Mouse (Mus musculus): ENCODE measurements at regions not wholly inside any gene's neighbourhood (a gene's known extent, or its start where the extent isn't known, plus 50 kb on each side); places are given as distances from the start of the nearest gene placed in this dataset.

DNA sequence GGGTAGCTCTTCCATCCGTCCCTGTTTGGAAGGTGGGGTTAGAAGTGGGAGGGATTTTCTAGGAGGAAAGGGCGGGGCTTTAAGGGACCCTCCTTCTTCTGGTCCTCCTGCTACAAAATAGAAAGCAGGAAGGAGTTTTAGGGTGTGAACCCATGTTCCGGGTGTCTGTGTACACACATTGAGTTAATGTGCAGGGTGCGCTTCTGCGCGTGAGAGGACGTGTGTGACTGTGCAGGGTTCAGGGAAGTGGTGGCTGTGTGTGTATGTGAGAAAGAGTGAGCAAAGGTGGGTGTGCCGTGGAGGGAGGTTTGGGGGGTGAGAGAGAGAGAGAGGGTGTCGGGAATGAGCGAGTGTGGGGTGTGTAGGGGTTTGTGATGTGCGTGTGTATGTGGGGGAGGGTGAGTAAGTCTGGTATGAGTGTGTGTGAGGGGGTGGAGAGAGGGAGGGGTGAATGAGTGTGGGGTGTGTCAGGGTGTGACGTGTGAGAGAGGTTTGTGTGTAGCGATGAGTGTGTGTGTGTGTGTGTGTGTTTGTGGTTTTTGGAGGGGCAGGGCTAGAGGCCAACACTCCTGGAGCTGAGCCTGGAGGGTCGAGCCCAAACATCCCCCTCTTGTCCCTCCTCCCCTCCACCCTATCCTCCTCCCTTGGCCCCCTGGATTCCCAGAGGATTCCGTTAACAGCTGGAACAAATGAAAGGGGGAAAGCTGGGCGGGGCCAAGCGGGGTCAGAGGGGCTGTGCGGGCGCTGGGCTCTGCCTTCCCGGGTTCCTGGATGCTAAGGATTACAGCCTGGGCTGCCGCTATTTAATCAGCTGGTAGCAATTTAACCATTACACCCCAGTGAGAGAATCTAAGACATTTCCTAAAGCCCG is 95.3 kb upstream of the Med13l start:
- Histone ChIP-seq H3K9ac (ENCODE audit: control insufficient read depth, low read depth, low read length, poor library complexity, severe bottlenecking) (peak overlapping the region; percentile 55), H3K27me3 (ENCODE audit: control insufficient read depth in 1 of 2, insufficient read depth in 2 of 2, low read length in 2 of 2) (no peaks in the 10 kb centered on the region), H3K4me1 (ENCODE audit: control insufficient read depth in 1 of 2, insufficient read depth in 2 of 2, low read length in 2 of 2) (peaks cover 0 to 28% of the 10 kb centered on the region in 2 experiments; a peak in 2 of 4 replicates), H3K4me3 (ENCODE audit: control insufficient read depth in 1 of 2, insufficient read depth in 1 of 2, low read depth in 2 of 2, low read length in 2 of 2) (peak overlapping the region; percentile 57 to 82), H3K9me3 (replicated peaks; ENCODE audit: insufficient read depth, low read length) (no peaks in the 10 kb centered on the region), H3K27ac (ENCODE audit: control insufficient read depth, low read depth, low read length) (peak overlapping the region; percentile 45), H3K36me3 (ENCODE audit: control insufficient read depth in 1 of 2, insufficient read depth in 2 of 2, low read length in 2 of 2) (peaks cover 0 to 11% of the 10 kb centered on the region in 2 experiments; a peak in 2 of 4 replicates), H3K79me2 (ENCODE audit: control insufficient read depth, insufficient read depth, low read length, poor library complexity) (no peaks in the 10 kb centered on the region; the same call in 1 of the 2 replicates)
- DNase-seq (ENCODE audit: low read depth, low spot score) = peak; percentile 67
- TF ChIP-seq ZKSCAN1 (IDR thresholded peaks at IDR 0.05; ENCODE audit: low read depth, low read length) (no peak), EP300 (IDR thresholded peaks at IDR 0.05; ENCODE audit: low read depth in 1 of 2, low read length in 2 of 2) (no peak), CTCF (IDR thresholded peaks at IDR 0.05 in 2 of 3, conservative IDR thresholded peaks at IDR 0.05 in 1 of 3; ENCODE audit: control insufficient read depth in 1 of 3, insufficient read depth in 1 of 3, low read depth in 2 of 3, low read length in 3 of 3, poor library complexity in 1 of 3, severe bottlenecking in 1 of 3) (no peak), TAL1 (IDR thresholded peaks at IDR 0.05; ENCODE audit: low read length) (no peak), USF1 (IDR thresholded peaks at IDR 0.05; ENCODE audit: low read depth, low read length) (no peak), KAT2A (conservative IDR thresholded peaks at IDR 0.05; ENCODE audit: low read depth, low read length) (no peak), MEF2A (IDR thresholded peaks at IDR 0.05; ENCODE audit: extremely low read depth, insufficient replicate concordance, low read depth, low read length, poor library complexity, severe bottlenecking) (no peak), BHLHE40 (IDR thresholded peaks at IDR 0.05; ENCODE audit: borderline replicate concordance, low read depth, low read length) (no peak), ELF1 (IDR thresholded peaks at IDR 0.05; ENCODE audit: low read depth, low read length) (peak; percentile 65), TCF12 (IDR thresholded peaks at IDR 0.05; ENCODE audit: low read depth, low read length) (no peak), ZMIZ1 (IDR thresholded peaks at IDR 0.05; ENCODE audit: low read depth, low read length) (peak; percentile 55; the same call in 1 of the 2 replicates), RCOR1 (IDR thresholded peaks at IDR 0.05; ENCODE audit: low read depth, low read length) (no peak), SIN3A (IDR thresholded peaks at IDR 0.05; ENCODE audit: low read length) (peak; percentile 69), POLR2AphosphoS5 (IDR thresholded peaks at IDR 0.05; ENCODE audit: borderline replicate concordance, low read depth, low read length) (no peak; the same call in 1 of the 2 replicates), ETS1 (IDR thresholded peaks at IDR 0.05; ENCODE audit: low read depth, low read length) (0 out of 2 replicates have a peak, but pooled peaks have one; percentile 26), MYB (IDR thresholded peaks at IDR 0.05; ENCODE audit: low read depth, low read length) (no peak), E2F4 (IDR thresholded peaks at IDR 0.05; ENCODE audit: borderline replicate concordance, low read depth, low read length) (no peak), SMC3 (IDR thresholded peaks at IDR 0.05; ENCODE audit: low read depth, low read length) (no peak), MAZ (IDR thresholded peaks at IDR 0.05; ENCODE audit: low read depth, low read length) (peak; percentile 71; the same call in 1 of the 2 replicates), MAFK (IDR thresholded peaks at IDR 0.05; ENCODE audit: borderline replicate concordance, low read depth, low read length) (no peak), TBP (IDR thresholded peaks at IDR 0.05; ENCODE audit: low read depth, low read length) (no peak), USF2 (IDR thresholded peaks at IDR 0.05; ENCODE audit: borderline replicate concordance in 1 of 2, insufficient read depth in 1 of 2, low read depth in 1 of 2, low read length in 2 of 2) (no peak), HCFC1 (IDR thresholded peaks at IDR 0.05; ENCODE audit: low read depth, low read length) (peak; percentile 47; the same call in 1 of the 2 replicates), CHD1 (IDR thresholded peaks at IDR 0.05; ENCODE audit: low read depth, low read length) (no peak), NRF1 (IDR thresholded peaks at IDR 0.05; ENCODE audit: insufficient read depth, low read depth, low read length, poor library complexity, severe bottlenecking) (no peak), JUND (IDR thresholded peaks at IDR 0.05; ENCODE audit: low read depth, low read length) (no peak), ZC3H11A (IDR thresholded peaks at IDR 0.05; ENCODE audit: low read depth, low read length) (no peak), MAX (IDR thresholded peaks at IDR 0.05; ENCODE audit: low read length) (no peak), UBTF (IDR thresholded peaks at IDR 0.05; ENCODE audit: borderline replicate concordance, insufficient read depth, low read depth, low read length) (no peak), MXI1 (IDR thresholded peaks at IDR 0.05; ENCODE audit: low read depth, low read length) (peak; percentile 44; the same call in 1 of the 2 replicates), CHD2 (IDR thresholded peaks at IDR 0.05; ENCODE audit: low read length) (no peak), GATA1 (IDR thresholded peaks at IDR 0.05; ENCODE audit: low read depth, low read length) (no peak), NELFE (IDR thresholded peaks at IDR 0.05; ENCODE audit: low read depth, low read length) (peak; percentile 34; the same call in 1 of the 2 replicates), POLR2A (IDR thresholded peaks at IDR 0.05; ENCODE audit: control insufficient read depth in 1 of 2, insufficient read depth in 1 of 2, low read depth in 1 of 2, low read length in 2 of 2, poor library complexity in 1 of 2) (peak; percentile 38 to 53; a peak in 3 of 4 replicates), ZNF384 (IDR thresholded peaks at IDR 0.05; ENCODE audit: low read depth, low read length) (no peak)
